Mouse (Mus musculus) hematopoietic stem cell, adult 5-6 weeks (primary cell): Measurements from ENCODE around the gene Aurka. TPM values are rescaled to one million over a fixed set of nuclear protein-coding genes. Genes with fewer than 3 reads are reported as not detected.

Experiments used
- ATAC-seq, 2 experiments: fragments of 125-278 bp in 1 of 2; replicated peaks in 1 of 2; 2 replicates each; pipeline ENCODE4 v1.8.0; 2016 to 2017; ENCODE audit warnings: inconsistent platforms in 2 of 2, mild to moderate bottlenecking in 2 of 2, moderate number of reproducible peaks in 2 of 2, low read depth in 1 of 2, moderate TSS enrichment in 1 of 2; ENCODE audit not compliant: low FRiP score in 2 of 2, poor library complexity in 2 of 2, severe bottlenecking in 2 of 2, insufficient read depth in 1 of 2, low TSS enrichment in 1 of 2
- total RNA-seq: library from RNA; stranded (forward); fragments of 172-1452, 232-1000 nt; gene quantifications from 2 replicates; pipeline ENCODE4 v1.2.3, GENCODE M21; 2017

Gene Aurka
- 42.8 and 50.7 TPM in 2 replicates for total RNA-seq

GRCm38 (mm10) chr2:172370411-172371223 is at the start of gene Aurka, which contains the start of gene Cstf1:
Gene Aurka (minus strand): TSS chr2:172370535.
Gene Cstf1 (plus strand): TSS chr2:172370681.
- ATAC-seq, result peak; percentile 96

GRCm38 (mm10) chr2:172418208-172418607 is 47.9 kb upstream of the Aurka start:
- ATAC-seq, result no peak

- ATAC-seq, result no peak
These were observed 46.5 kb upstream of the Aurka start for GRCm38 (mm10) chr2:172416876-172417275.

GRCm38 (mm10) chr2:172416218-172416617 is 45.9 kb upstream of the Aurka start:
- no peak for ATAC-seq

GRCm38 (mm10) chr2:172413894-172414293 is 43.6 kb upstream of the Aurka start:
- ATAC-seq, result no peak

- ATAC-seq, result no peak
These were observed 42.9 kb upstream of the Aurka start for GRCm38 (mm10) chr2:172413273-172413672.

GRCm38 (mm10) chr2:172412454-172412853 is 42.1 kb upstream of the Aurka start:
- peak; percentile 74 to 90 for ATAC-seq

- no peak for ATAC-seq
These were observed 40.8 kb upstream of the Aurka start for GRCm38 (mm10) chr2:172411091-172411490.

- ATAC-seq, result no peak
These were observed 40.4 kb upstream of the Aurka start for GRCm38 (mm10) chr2:172410686-172411085.

GRCm38 (mm10) chr2:172407499-172407898 is 37.2 kb upstream of the Aurka start:
- ATAC-seq, result no peak

GRCm38 (mm10) chr2:172406173-172406572 is 35.8 kb upstream of the Aurka start:
- no peak for ATAC-seq

- ATAC-seq, result no peak
These were observed 34.7 kb upstream of the Aurka start for GRCm38 (mm10) chr2:172405011-172405410.

GRCm38 (mm10) chr2:172404239-172404638 is 33.9 kb upstream of the Aurka start:
- ATAC-seq, result no peak

- ATAC-seq, result peak; percentile 95 to 96
These were observed 30.9 kb upstream of the Aurka start for GRCm38 (mm10) chr2:172401116-172401825.

GRCm38 (mm10) chr2:172399901-172400300 is 29.6 kb upstream of the Aurka start:
- ATAC-seq, result peak; percentile 23; a peak in 3 of 4 replicates

GRCm38 (mm10) chr2:172395961-172396360 is 25.6 kb upstream of the Aurka start:
- no peak for ATAC-seq

GRCm38 (mm10) chr2:172394671-172395070 is 24.3 kb upstream of the Aurka start:
- ATAC-seq, result no peak

- no peak for ATAC-seq
These were observed 23.7 kb upstream of the Aurka start for GRCm38 (mm10) chr2:172394052-172394392.
